Mouse (Mus musculus): ENCODE results near the gene Vmn1r1. TPM values are rescaled to one million over a fixed set of nuclear protein-coding genes. Genes with fewer than 3 reads are reported as not detected.
"Not testable (repeated sequence)": the region's sequence is repeated elsewhere in the genome, so short reads cannot be mapped to it uniquely, and the experiment has no call there.

Vmn1r1 gene
- not detected in 2 replicates for polyA plus RNA-seq (2012; rRNA removed)

DNA sequence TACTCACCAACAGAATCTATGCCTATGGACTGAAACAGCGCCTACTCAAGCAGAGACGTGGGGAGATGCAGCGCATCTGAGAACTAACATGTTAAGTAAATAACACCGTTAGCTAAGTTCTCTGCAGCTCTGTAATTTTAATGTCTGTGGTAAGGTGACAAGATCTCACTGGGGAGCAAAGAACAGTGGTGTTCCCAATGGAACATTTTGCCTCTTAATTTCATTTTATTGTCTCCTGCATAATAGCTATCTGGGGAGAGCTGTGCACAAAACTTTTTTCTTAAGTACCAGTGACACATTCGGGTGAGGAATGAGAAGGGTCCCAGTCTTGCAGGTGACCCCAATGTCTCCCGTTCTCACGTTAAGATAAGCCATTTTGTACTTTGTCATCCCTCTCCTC lies at the start of gene Vmn1r1:
TSS of gene Vmn1r1 (minus strand) at position 101 of the 400 bp plus-strand sequence.
- no peaks in the 10 kb centered on the region for H3K27me3 ChIP-seq (ENCODE audit: control insufficient read depth, insufficient read depth, low read length)
- H3K4me3 ChIP-seq (ENCODE audit: control insufficient read depth, low read depth, low read length), result no peak within 1 kb of the TSS
- no peak within 1 kb of the TSS for H3K27ac ChIP-seq (ENCODE audit: control insufficient read depth, insufficient read depth, low read depth, low read length)
- no peaks in the 10 kb centered on the region for H3K36me3 ChIP-seq (ENCODE audit: control insufficient read depth, insufficient read depth, low read length)
- no peaks in the 10 kb centered on the region for H3K4me1 ChIP-seq (ENCODE audit: control insufficient read depth, insufficient read depth, low read length)
- no peak for TF ChIP-seq CTCF (IDR thresholded peaks at IDR 0.05; ENCODE audit: control insufficient read depth, insufficient read depth, insufficient replicate concordance, low read depth, low read length)

DNA sequence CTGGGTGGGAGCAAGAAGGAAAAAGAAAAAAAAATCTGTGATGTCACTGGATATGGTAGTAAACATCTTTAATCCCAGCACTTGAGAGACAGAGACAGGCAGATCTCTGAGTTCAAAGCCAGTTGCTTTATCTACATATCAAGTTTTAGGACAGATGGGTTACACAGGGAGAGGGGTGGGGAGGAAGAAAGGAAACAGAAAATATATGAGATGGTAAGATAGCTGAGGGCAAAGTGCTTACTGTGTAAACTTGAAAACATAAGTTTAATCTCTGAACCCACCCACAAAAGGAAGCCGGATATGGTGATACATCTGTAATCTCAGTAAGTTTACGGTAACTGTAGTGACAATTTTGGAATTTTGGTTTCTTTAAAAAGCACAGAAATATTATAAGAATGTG lies 46.0 kb upstream of the Vmn1r1 start:
- Histone ChIP-seq H3K27ac (ENCODE audit: control insufficient read depth, insufficient read depth, low read depth, low read length) (no peak overlapping the region), H3K36me3 (ENCODE audit: control insufficient read depth, insufficient read depth, low read length) (no peaks in the 10 kb centered on the region), H3K4me1 (ENCODE audit: control insufficient read depth, insufficient read depth, low read length) (no peaks in the 10 kb centered on the region), H3K4me3 (ENCODE audit: control insufficient read depth, low read depth, low read length) (no peak overlapping the region), H3K27me3 (ENCODE audit: control insufficient read depth, insufficient read depth, low read length) (no peaks in the 10 kb centered on the region)
- TF ChIP-seq CTCF (IDR thresholded peaks at IDR 0.05; ENCODE audit: control insufficient read depth, insufficient read depth, insufficient replicate concordance, low read depth, low read length) (no peak), POLR2A (IDR thresholded peaks at IDR 0.05; ENCODE audit: control insufficient read depth, low read depth, low read length) (no peak)

DNA sequence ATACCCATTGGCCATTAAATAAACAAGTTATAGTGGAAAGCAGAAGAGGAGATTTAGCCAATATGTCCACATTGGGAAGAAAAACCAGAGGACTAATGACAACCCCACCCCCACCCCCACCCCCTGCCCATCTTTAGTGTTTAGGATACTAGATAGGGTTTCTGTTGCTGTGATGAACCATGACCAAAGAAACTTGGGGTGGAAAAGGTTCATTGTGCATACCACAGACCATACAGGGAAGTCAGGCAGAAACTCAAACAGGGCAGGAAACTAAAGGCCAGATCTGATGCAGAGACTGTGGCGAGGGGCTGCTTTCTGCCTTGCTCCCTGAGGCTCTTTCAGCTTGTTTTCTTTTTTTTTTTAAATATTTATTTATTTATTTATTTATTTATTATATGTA lies 28.3 kb upstream of the Vmn1r1 start:
- H3K36me3 ChIP-seq (ENCODE audit: control insufficient read depth, insufficient read depth, low read length), result no peaks in the 10 kb centered on the region
- TF ChIP-seq CTCF (IDR thresholded peaks at IDR 0.05; ENCODE audit: control insufficient read depth, insufficient read depth, insufficient replicate concordance, low read depth, low read length) (no peak), POLR2A (IDR thresholded peaks at IDR 0.05; ENCODE audit: control insufficient read depth, low read depth, low read length) (no peak)
- H3K4me3 ChIP-seq (ENCODE audit: control insufficient read depth, low read depth, low read length), result no peak overlapping the region
- no peaks in the 10 kb centered on the region for H3K27me3 ChIP-seq (ENCODE audit: control insufficient read depth, insufficient read depth, low read length)
- H3K27ac ChIP-seq (ENCODE audit: control insufficient read depth, insufficient read depth, low read depth, low read length), result no peak overlapping the region
- no peaks in the 10 kb centered on the region for H3K4me1 ChIP-seq (ENCODE audit: control insufficient read depth, insufficient read depth, low read length)

DNA sequence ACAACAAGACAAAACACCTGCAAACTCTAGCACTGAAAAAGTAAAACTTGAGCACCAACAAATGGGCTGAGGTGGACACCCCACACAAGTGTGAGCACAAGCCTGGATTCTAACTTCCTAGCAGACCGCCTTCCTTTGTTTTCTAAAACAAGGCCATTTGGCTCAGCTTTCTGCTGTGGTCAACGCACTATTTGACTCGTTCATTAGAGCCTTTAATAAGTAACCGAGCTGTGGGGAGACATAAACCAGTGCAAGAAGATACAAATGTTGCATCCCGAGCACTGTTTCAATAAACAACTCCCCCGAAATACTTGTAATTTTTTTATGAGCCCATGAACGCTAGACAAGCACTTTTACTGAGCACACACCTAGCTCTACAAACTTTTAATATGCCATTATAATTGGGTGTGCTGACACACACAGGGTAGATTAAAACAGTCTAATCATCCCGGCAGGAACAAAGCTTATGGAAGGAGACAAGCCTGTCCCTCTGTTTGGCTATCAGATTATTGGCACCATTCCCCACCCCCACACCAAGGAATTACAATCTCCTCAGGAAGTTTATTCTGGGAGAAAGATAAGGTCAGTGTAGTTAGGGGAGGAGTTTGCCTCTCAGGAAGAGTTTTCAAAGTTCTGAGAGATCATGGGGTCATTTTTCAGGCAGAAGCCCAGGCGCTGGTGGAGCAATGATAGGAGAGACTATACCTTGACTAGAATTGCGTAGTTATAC lies 27.7 kb upstream of the Vmn1r1 start:
- no peak overlapping the region for H3K4me3 ChIP-seq (ENCODE audit: control insufficient read depth, low read depth, low read length)
- H3K27ac ChIP-seq (ENCODE audit: control insufficient read depth, insufficient read depth, low read depth, low read length), result no peak overlapping the region
- TF ChIP-seq POLR2A (IDR thresholded peaks at IDR 0.05; ENCODE audit: control insufficient read depth, low read depth, low read length), result no peak
- TF ChIP-seq CTCF (IDR thresholded peaks at IDR 0.05; ENCODE audit: control insufficient read depth, insufficient read depth, insufficient replicate concordance, low read depth, low read length), result no peak
- H3K27me3 ChIP-seq (ENCODE audit: control insufficient read depth, insufficient read depth, low read length), result no peaks in the 10 kb centered on the region
- H3K4me1 ChIP-seq (ENCODE audit: control insufficient read depth, insufficient read depth, low read length), result no peaks in the 10 kb centered on the region
- H3K36me3 ChIP-seq (ENCODE audit: control insufficient read depth, insufficient read depth, low read length), result no peaks in the 10 kb centered on the region

DNA sequence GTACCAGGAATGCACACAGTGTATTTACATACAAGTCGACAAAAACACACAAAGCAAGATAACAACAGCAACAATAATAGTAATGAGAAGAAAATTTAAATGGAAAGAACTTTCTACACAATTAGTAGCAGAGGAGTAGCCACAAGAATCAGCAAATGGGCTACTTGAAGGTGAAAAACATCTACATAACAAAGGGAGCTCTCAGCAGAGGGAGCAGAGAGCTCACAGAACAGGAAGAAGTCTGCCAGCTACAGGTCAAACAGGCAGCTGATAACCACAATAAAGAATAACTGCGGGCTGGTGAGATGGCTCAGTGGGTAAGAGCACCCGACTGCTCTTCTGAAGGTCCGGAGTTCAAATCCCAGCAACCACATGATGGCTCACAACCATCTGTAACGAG lies 26.9 kb upstream of the Vmn1r1 start:
- Histone ChIP-seq H3K36me3 (ENCODE audit: control insufficient read depth, insufficient read depth, low read length) (no peaks in the 10 kb centered on the region), H3K27me3 (ENCODE audit: control insufficient read depth, insufficient read depth, low read length) (no peaks in the 10 kb centered on the region), H3K4me3 (ENCODE audit: control insufficient read depth, low read depth, low read length) (no peak overlapping the region), H3K27ac (ENCODE audit: control insufficient read depth, insufficient read depth, low read depth, low read length) (no peak overlapping the region), H3K4me1 (ENCODE audit: control insufficient read depth, insufficient read depth, low read length) (no peaks in the 10 kb centered on the region)
- TF ChIP-seq CTCF (IDR thresholded peaks at IDR 0.05; ENCODE audit: control insufficient read depth, insufficient read depth, insufficient replicate concordance, low read depth, low read length), result no peak
- no peak for TF ChIP-seq POLR2A (IDR thresholded peaks at IDR 0.05; ENCODE audit: control insufficient read depth, low read depth, low read length)

DNA sequence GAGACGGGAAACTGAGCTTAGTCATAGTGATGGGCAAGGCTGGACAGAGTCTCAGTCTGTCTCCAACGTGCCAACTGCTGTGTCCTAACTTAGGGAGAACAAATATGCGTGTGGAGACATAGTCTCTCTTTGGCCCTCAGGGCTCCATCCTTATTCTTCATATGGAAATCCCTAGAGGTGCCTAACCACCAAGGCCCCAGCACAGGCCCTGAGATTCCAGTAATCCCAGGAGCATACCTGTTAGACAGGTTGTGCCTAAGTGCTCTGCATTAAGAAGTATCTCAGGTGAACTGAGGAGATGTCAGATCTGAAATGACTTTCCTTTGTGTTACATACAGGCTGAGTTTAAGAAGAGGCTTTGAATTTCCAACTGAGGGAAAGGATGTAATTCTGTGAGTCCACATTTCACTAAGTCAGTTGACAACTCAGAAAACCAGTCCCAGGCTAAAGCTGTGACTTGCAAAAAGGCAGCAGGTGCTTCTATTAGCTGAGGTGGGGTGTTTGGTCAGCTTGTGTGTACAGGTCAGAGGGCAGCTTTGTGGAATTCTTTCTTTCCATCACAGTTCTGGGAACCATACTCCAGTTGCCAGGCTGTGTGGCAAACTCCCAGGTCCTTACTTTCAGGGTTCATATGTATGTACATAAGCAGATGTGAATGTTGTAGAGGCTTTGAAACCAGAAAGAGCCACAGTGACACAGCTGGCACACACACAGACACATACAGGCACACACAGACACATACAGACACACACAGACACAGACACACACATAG lies 25.6 kb upstream of the Vmn1r1 start:
- Histone ChIP-seq H3K27ac (ENCODE audit: control insufficient read depth, insufficient read depth, low read depth, low read length) (no peak overlapping the region), H3K4me1 (ENCODE audit: control insufficient read depth, insufficient read depth, low read length) (no peaks in the 10 kb centered on the region), H3K27me3 (ENCODE audit: control insufficient read depth, insufficient read depth, low read length) (no peaks in the 10 kb centered on the region), H3K4me3 (ENCODE audit: control insufficient read depth, low read depth, low read length) (no peak overlapping the region), H3K36me3 (ENCODE audit: control insufficient read depth, insufficient read depth, low read length) (no peaks in the 10 kb centered on the region)
- no peak for TF ChIP-seq CTCF (IDR thresholded peaks at IDR 0.05; ENCODE audit: control insufficient read depth, insufficient read depth, insufficient replicate concordance, low read depth, low read length)
- no peak for TF ChIP-seq POLR2A (IDR thresholded peaks at IDR 0.05; ENCODE audit: control insufficient read depth, low read depth, low read length)

DNA sequence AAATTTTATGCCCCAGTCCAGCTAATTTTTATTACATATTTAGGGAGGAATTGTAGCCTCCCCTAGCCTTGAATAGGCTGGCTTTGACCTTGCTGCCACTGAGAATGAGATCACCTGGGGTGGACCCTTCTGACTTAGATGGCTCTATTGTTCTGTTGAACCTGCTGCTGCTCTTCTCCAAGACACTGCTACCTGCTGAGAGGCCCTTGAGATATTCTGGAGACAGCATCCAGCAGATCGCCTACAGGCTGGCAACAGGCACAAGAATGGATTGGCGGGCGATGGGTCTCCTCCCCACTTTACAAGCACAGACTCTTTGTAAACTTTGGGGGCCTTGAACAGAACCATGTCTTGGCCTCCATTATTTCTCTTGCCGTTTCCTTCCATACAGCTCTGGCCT lies 18.2 kb upstream of the Vmn1r1 start:
- H3K27ac ChIP-seq (ENCODE audit: control insufficient read depth, insufficient read depth, low read depth, low read length), result not testable (repeated sequence)

More for the DNA sequence above, 18.2 kb upstream of the Vmn1r1 start:
- not testable (repeated sequence) for H3K36me3 ChIP-seq (ENCODE audit: control insufficient read depth, insufficient read depth, low read length); H3K4me1 ChIP-seq (ENCODE audit: control insufficient read depth, insufficient read depth, low read length); H3K4me3 ChIP-seq (ENCODE audit: control insufficient read depth, low read depth, low read length); H3K27me3 ChIP-seq (ENCODE audit: control insufficient read depth, insufficient read depth, low read length)
